Mouse (Mus musculus): ENCODE data around the gene Spata48. TPM values are rescaled to one million over a fixed set of nuclear protein-coding genes. Genes with fewer than 3 reads are reported as not detected.

The Spata48 gene
- polyA plus RNA-seq, 1 experiment from 2014 or later: 0.35 TPM

Other genes starting within 250 kb of the Spata48 start
- 1.1 and 1.9 TPM in 2 replicates for gene Zpbp, start 314 bp downstream of the Spata48 start, polyA plus RNA-seq (2015; fragmentation: Nextera tagmentation; extraction: Ambion mirVana)
- not detected in 2 replicates for gene 4930512M02Rik, start 165.7 kb downstream of the Spata48 start, polyA plus RNA-seq (2015; fragmentation: Nextera tagmentation; extraction: Ambion mirVana)
- 0.94 and 1.2 TPM in 2 replicates for gene Ikzf1, start 222.9 kb downstream of the Spata48 start, polyA plus RNA-seq (2015; fragmentation: Nextera tagmentation; extraction: Ambion mirVana)

All from hindbrain, embryonic 15.5 days (tissue).